Mouse (Mus musculus) midbrain, embryonic 10.5 days (tissue): ENCODE measurements around the gene Exoc2. TPM values are rescaled to one million over a fixed set of nuclear protein-coding genes. Genes with fewer than 3 reads are reported as not detected.

Experiments
- DNase-seq: peaks from one replicate; pipeline ENCODE4 v3.0.0-alpha.2; 2017; ENCODE audit warnings: low spot score
- H3K27ac ChIP-seq: fragments of 300-500 bp; sonication (generic); replicated peaks from 2 replicates; pipeline ENCODE4 v1.5.1; 2016; ENCODE audit warnings: mild to moderate bottlenecking
- H3K27me3 ChIP-seq: fragments of 300-500 bp; sonication (generic); 2 replicates; pipeline ENCODE4 v1.6.1; 2016; ENCODE audit warnings: low read depth, mild to moderate bottlenecking; ENCODE audit not compliant: poor library complexity, severe bottlenecking
- H3K36me3 ChIP-seq: fragments of 300-500 bp; sonication (generic); 2 replicates; pipeline ENCODE4 v1.6.1; 2016; ENCODE audit warnings: mild to moderate bottlenecking, moderate library complexity
- H3K4me1 ChIP-seq: fragments of 300-500 bp; sonication (generic); 2 replicates; pipeline ENCODE4 v1.6.1; 2016
- H3K4me3 ChIP-seq: fragments of 300-500 bp; sonication (generic); 2 replicates; pipeline ENCODE4 v1.5.1; 2016; ENCODE audit warnings: mild to moderate bottlenecking, moderate library complexity
- H3K9me3 ChIP-seq: fragments of 300-500 bp; sonication (generic); replicated peaks from 2 replicates; pipeline ENCODE4 v1.6.1; 2016; ENCODE audit warnings: mild to moderate bottlenecking
- WGBS: fragments of 180-500 bp; shearing (Covaris S2); methylation state at CpG from one replicate; pipeline ENCODE4 v1.1.7; 2016; 5-methylcytosine and 5-hydroxymethylcytosine counted together
- polyA plus RNA-seq: library from polyadenylated mRNA; unstranded; fragments of >200 nt; fragmentation: Nextera tagmentation; extraction: Ambion mirVana; gene quantifications from 2 replicates; pipeline ENCODE4 v1.2.1, GENCODE M21; 2016

Exoc2 gene
- polyA plus RNA-seq, 1 experiment from 2014 or later = 36.2 TPM

GRCm38 (mm10) chr13:30961932-30962331 is 12.0 kb downstream of the Exoc2 start:
- H3K27ac ChIP-seq = no peak overlapping the region
- no peaks in the 10 kb centered on the region for H3K27me3 ChIP-seq
- peaks cover 46% of the 10 kb centered on the region for H3K4me1 ChIP-seq
- no peak for DNase-seq
- 52% methylated on average over 2 of the region's 2 CpGs for WGBS
- no peaks in the 10 kb centered on the region for H3K36me3 ChIP-seq
- H3K4me3 ChIP-seq = no peak overlapping the region
- H3K9me3 ChIP-seq = no peaks in the 10 kb centered on the region

GRCm38 (mm10) chr13:30960714-30961113 is 13.2 kb downstream of the Exoc2 start:
- no peaks in the 10 kb centered on the region for H3K27me3 ChIP-seq
- H3K27ac ChIP-seq = no peak overlapping the region
- WGBS = 84% methylated on average over 2 of the region's 2 CpGs
- DNase-seq = no peak
- peaks cover 34% of the 10 kb centered on the region for H3K4me1 ChIP-seq
- H3K36me3 ChIP-seq = no peaks in the 10 kb centered on the region
- no peak overlapping the region for H3K4me3 ChIP-seq
- no peaks in the 10 kb centered on the region for H3K9me3 ChIP-seq

DNA sequence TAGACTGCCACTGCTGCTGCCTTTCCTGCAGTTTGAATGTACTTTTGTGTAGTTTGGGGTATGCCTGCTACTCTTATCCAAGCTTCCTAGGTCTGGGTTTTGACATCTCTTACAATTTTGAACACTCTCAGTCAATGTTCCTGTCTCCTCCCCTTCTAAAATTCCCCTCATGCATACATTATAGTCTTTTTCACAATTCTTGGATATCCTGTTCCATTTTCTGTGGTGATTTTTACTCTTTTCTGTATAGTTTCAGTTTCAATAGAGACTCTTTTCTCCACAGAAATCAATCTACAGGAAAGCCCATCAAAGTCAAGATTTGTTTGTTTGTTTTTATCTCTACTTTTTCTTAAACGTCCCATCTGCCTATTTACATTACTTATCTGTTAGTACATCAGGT is 20.3 kb downstream of the Exoc2 start:
- Histone ChIP-seq H3K27ac (no peak overlapping the region), H3K4me3 (no peak overlapping the region), H3K27me3 (no peaks in the 10 kb centered on the region), H3K36me3 (peaks cover 8% of the 10 kb centered on the region), H3K4me1 (no peaks in the 10 kb centered on the region), H3K9me3 (no peaks in the 10 kb centered on the region; the same call in 1 of the 2 replicates)
- WGBS = 72% methylated on average over 1 of the region's 1 CpGs
- no peak for DNase-seq

DNA sequence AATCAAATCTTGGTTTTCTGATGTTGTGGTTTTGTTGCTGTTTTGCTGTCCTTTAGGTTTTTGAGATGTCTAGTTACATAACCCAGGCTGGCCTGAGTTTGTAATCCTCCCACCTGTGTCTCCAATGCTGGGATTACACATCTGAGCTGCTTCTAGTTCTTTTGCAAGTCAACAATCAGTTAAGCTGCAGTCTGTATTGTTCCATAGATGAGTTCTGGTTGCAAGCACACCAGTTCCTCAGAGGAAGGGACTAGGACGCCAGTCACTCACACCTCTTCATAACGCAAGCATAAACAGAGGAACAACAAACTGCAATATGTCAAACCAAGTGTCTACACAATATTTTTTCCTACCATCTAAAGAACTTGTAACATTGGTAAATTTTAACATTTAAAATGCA is 21.8 kb downstream of the Exoc2 start:
- no peaks in the 10 kb centered on the region for H3K27me3 ChIP-seq
- H3K9me3 ChIP-seq = no peaks in the 10 kb centered on the region; the same call in 1 of the 2 replicates
- peaks cover 15% of the 10 kb centered on the region for H3K36me3 ChIP-seq
- H3K27ac ChIP-seq = no peak overlapping the region
- H3K4me3 ChIP-seq = no peak overlapping the region
- no peaks in the 10 kb centered on the region for H3K4me1 ChIP-seq
- 93% methylated on average over 2 of the region's 2 CpGs for WGBS
- no peak for DNase-seq

GRCm38 (mm10) chr13:30949181-30949580 is 24.7 kb downstream of the Exoc2 start:
- Histone ChIP-seq H3K4me1 (0 out of 2 replicates have a peak, but pooled peaks cover 5% of the 10 kb centered on the region), H3K4me3 (no peak overlapping the region), H3K9me3 (no peaks in the 10 kb centered on the region), H3K27me3 (no peaks in the 10 kb centered on the region), H3K36me3 (peaks cover 12% of the 10 kb centered on the region), H3K27ac (no peak overlapping the region)
- DNase-seq = no peak
- 94% methylated on average over 9 of the region's 9 CpGs for WGBS

DNA sequence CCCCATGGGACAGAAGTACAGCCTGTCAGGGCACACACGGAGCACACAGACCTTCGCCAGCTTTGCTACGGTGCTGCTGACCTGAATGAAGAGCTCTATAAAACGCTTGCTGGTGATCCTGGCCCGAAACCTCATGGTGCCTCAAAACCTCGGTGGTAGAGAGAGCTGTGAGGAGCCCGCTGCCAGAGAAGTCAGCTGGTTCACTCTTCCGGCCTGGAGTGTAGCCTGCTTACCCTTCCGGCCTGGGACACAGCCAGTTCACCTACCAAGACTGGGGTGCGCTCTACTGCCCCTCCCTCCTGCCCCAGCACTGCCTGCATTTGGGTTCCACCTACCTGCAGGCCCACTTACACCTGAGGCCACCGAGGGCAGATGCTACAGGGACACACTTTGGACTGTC is 26.4 kb downstream of the Exoc2 start, which contains the start of gene Hus1b:
Hus1b (minus strand) TSS at position 220 of the 400 bp plus-strand sequence.
- H3K27ac ChIP-seq = no peak within 1 kb of the TSS
- H3K36me3 ChIP-seq = peaks cover 12% of the 10 kb centered on the region
- H3K4me1 ChIP-seq = 0 out of 2 replicates have a peak, but pooled peaks cover 5% of the 10 kb centered on the region
- no peaks in the 10 kb centered on the region for H3K9me3 ChIP-seq
- no peak within 1 kb of the TSS for H3K4me3 ChIP-seq
- H3K27me3 ChIP-seq = no peaks in the 10 kb centered on the region
- WGBS = 93% methylated on average over 11 of the region's 11 CpGs
- no peak for DNase-seq

- H3K4me3 ChIP-seq = no peak overlapping the region
- no peaks in the 10 kb centered on the region for H3K27me3 ChIP-seq
- no peak overlapping the region for H3K27ac ChIP-seq
- H3K4me1 ChIP-seq = 0 out of 2 replicates have a peak, but pooled peaks cover 5% of the 10 kb centered on the region
- WGBS = 94% methylated on average over 15 of the region's 15 CpGs
- peaks cover 12% of the 10 kb centered on the region for H3K36me3 ChIP-seq
- DNase-seq = no peak
- no peaks in the 10 kb centered on the region for H3K9me3 ChIP-seq
These were observed 26.8 kb downstream of the Exoc2 start for GRCm38 (mm10) chr13:30947129-30947528.

GRCm38 (mm10) chr13:30945788-30946187 is 28.1 kb downstream of the Exoc2 start:
- H3K36me3 ChIP-seq = peaks cover 12% of the 10 kb centered on the region
- H3K27ac ChIP-seq = no peak overlapping the region
- H3K4me3 ChIP-seq = no peak overlapping the region
- 0 out of 2 replicates have a peak, but pooled peaks cover 5% of the 10 kb centered on the region for H3K4me1 ChIP-seq
- H3K27me3 ChIP-seq = no peaks in the 10 kb centered on the region
- H3K9me3 ChIP-seq = no peaks in the 10 kb centered on the region
- DNase-seq = no peak

- H3K27ac ChIP-seq = no peak overlapping the region
- 83% methylated on average over 6 of the region's 6 CpGs for WGBS
- H3K27me3 ChIP-seq = no peaks in the 10 kb centered on the region
- H3K4me1 ChIP-seq = no peaks in the 10 kb centered on the region
- H3K9me3 ChIP-seq = no peaks in the 10 kb centered on the region
- H3K36me3 ChIP-seq = peaks cover 5% of the 10 kb centered on the region; the same call in 1 of the 2 replicates
- H3K4me3 ChIP-seq = no peak overlapping the region
- no peak for DNase-seq
These were observed 40.9 kb downstream of the Exoc2 start for GRCm38 (mm10) chr13:30932972-30933371.

GRCm38 (mm10) chr13:30931613-30932012 is 42.3 kb downstream of the Exoc2 start:
- H3K9me3 ChIP-seq = no peaks in the 10 kb centered on the region
- no peak overlapping the region for H3K27ac ChIP-seq
- no peaks in the 10 kb centered on the region for H3K4me1 ChIP-seq
- 88% methylated on average over 4 of the region's 4 CpGs for WGBS
- DNase-seq = no peak
- H3K27me3 ChIP-seq = no peaks in the 10 kb centered on the region
- H3K36me3 ChIP-seq = peaks cover 5% of the 10 kb centered on the region; the same call in 1 of the 2 replicates
- no peak overlapping the region for H3K4me3 ChIP-seq

GRCm38 (mm10) chr13:30929119-30929518 is 44.8 kb downstream of the Exoc2 start:
- no peaks in the 10 kb centered on the region for H3K4me1 ChIP-seq
- 84% methylated on average over 2 of the region's 2 CpGs for WGBS
- no peak for DNase-seq
- H3K4me3 ChIP-seq = no peak overlapping the region
- H3K36me3 ChIP-seq = peaks cover 12% of the 10 kb centered on the region; the same call in 1 of the 2 replicates
- no peaks in the 10 kb centered on the region for H3K9me3 ChIP-seq
- H3K27me3 ChIP-seq = no peaks in the 10 kb centered on the region
- H3K27ac ChIP-seq = no peak overlapping the region

- H3K4me3 ChIP-seq = no peak overlapping the region
- no peak for DNase-seq
- H3K36me3 ChIP-seq = peaks cover 15% of the 10 kb centered on the region; the same call in 1 of the 2 replicates
- no peaks in the 10 kb centered on the region for H3K9me3 ChIP-seq
- no peaks in the 10 kb centered on the region for H3K27me3 ChIP-seq
- 92% methylated on average over 6 of the region's 6 CpGs for WGBS
- no peaks in the 10 kb centered on the region for H3K4me1 ChIP-seq
- no peak overlapping the region for H3K27ac ChIP-seq
These were observed 49.6 kb downstream of the Exoc2 start for GRCm38 (mm10) chr13:30924269-30924668.

GRCm38 (mm10) chr13:30921914-30922313 is 52.0 kb downstream of the Exoc2 start:
- Histone ChIP-seq H3K27ac (no peak overlapping the region), H3K36me3 (peaks cover 15% of the 10 kb centered on the region; the same call in 1 of the 2 replicates), H3K9me3 (no peaks in the 10 kb centered on the region), H3K4me1 (no peaks in the 10 kb centered on the region), H3K4me3 (no peak overlapping the region), H3K27me3 (no peaks in the 10 kb centered on the region)
- WGBS = 92% methylated on average over 4 of the region's 4 CpGs
- DNase-seq = no peak

DNA sequence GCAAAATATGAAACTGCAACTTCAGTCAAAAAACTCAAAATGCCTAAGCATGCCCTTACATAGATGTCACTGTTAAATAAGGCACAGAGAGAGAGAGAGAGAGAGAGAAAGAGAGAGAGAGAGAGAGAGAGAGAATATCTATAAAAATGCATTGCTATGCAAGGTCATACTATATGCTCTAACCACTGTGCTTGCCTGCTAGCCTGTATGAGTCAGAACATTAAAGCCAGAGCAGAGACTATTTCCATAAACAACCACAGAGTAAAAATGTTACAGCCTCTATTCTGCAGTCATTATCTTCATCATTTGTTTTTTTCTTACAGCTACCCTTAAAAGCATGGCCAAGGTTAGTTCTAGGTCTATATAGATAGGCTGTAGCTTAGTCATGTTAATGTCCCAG is 60.1 kb downstream of the Exoc2 start:
- Histone ChIP-seq H3K36me3 (no peaks in the 10 kb centered on the region), H3K4me1 (peaks cover 14% of the 10 kb centered on the region), H3K27ac (no peak overlapping the region), H3K4me3 (no peak overlapping the region), H3K27me3 (no peaks in the 10 kb centered on the region), H3K9me3 (no peaks in the 10 kb centered on the region)
- no peak for DNase-seq
